Mouse (Mus musculus) lung, adult 2 months (tissue): ENCODE data around the gene Syf2. TPM values are rescaled to one million over a fixed set of nuclear protein-coding genes. Genes with fewer than 3 reads are reported as not detected.

Source experiments
- DNase-seq: peaks from one replicate; pipeline ENCODE4 v3.0.0; 2022
- H3K4me1 ChIP-seq: fragments of 200-500 bp; 2 replicates; pipeline ENCODE4 v1.6.1; 2011; ENCODE audit warnings: low read length; ENCODE audit not compliant: control insufficient read depth, insufficient read depth
- H3K4me3 ChIP-seq: fragments of 200-500 bp; replicated peaks from 2 replicates; pipeline ENCODE3; 2011; ENCODE audit warnings: low read depth, mild to moderate bottlenecking, control low read depth, low read length; ENCODE audit errors: extremely low read depth
- CTCF ChIP-seq: fragments of 200-500 bp; IDR thresholded peaks from 2 replicates; pipeline ENCODE4 v1.5.1; 2011; ENCODE audit warnings: mild to moderate bottlenecking, low read length, control low read depth; ENCODE audit not compliant: insufficient read depth
- POLR2A ChIP-seq: fragments of 200-500 bp; IDR thresholded peaks from 2 replicates; pipeline ENCODE4 v1.6.1; 2011; ENCODE audit warnings: low read depth, mild to moderate bottlenecking, control low read depth, low read length, borderline replicate concordance; ENCODE audit errors: extremely low read depth
- WGBS: fragments of 180-500 bp; shearing (Covaris S2); methylation state at CpG from one replicate; pipeline ENCODE4 v1.1.7; 2018; 5-methylcytosine and 5-hydroxymethylcytosine counted together
- polyA plus RNA-seq: library from polyadenylated mRNA; depleted of rRNA; stranded (reverse); fragments of >200 nt; gene quantifications from 2 replicates; pipeline ENCODE4 v1.2.3, GENCODE M21; 2012

Syf2 gene
- polyA plus RNA-seq, 1 experiment = 43.4 TPM

DNA sequence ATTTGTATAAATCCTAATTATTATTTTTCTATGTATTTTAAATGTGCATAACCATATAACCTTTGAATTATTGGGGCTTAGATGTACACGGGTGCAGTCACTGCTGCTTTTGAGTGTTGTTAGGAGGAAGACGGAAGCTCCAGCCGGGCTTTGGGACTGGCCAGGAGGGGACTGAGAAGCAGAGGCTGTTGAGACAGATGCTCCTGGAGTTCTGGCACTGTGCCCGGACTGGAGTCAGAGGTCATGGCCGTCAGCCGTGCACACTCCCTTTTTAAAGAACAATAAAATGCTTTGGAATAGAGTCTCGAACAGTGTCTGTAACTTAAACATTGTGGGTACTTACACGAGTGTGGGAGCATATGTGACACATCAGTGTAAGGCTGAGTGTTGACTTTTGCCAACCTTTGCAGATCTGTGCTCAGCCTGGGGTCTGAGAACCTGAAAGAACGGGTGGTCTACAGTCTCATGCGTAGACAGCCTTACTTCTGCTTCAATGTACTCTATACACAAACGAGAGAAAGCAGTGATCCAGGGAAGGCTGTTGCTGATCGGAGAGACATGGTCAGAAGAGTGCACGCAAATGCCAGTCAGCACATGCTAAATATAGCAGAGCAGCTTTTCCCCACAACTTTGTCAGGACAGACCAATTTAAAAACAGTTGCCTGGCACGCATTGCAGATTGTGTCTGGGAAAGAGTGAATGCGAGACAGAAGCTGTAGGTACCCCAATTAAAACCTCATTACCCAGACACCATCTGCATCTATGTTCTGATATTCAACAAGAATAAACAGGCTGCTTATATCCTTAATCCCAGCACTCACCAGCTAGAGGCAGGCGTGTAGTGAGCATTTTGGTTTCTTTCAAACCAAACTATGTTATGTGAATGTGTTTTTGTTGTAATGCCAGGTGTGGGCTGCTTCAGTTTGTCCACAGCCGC, 6.8 kb downstream of the Syf2 start:
- WGBS = 47% methylated on average over 17 of the region's 17 CpGs
- DNase-seq = no peak
- Histone ChIP-seq H3K4me1 (no peaks in the 10 kb centered on the region), H3K4me3 (no peak overlapping the region)
- no peak for TF ChIP-seq POLR2A
- no peak for TF ChIP-seq CTCF

DNA sequence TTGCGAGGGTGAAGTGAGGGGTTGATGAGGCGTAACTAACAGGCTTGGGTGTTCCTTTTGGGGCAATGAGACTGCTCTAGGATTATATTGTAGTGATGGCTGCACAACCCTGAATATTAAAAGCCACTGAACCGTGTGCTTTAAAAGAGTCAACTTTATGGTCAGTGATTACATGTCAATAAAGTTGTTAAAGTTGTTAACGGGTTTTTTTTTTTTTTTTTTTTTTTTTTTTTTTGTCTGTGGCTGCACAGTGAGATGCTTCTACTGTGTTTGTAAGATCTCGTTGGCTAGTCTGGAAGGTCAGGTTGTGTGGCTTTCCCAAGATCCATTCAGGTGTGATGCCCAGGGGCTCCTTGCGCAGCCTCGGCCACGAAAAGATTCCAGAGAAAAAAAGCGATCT, 9.2 kb downstream of the Syf2 start:
- TF ChIP-seq POLR2A (no peak), CTCF (no peak)
- WGBS = 51% methylated on average over 9 of the region's 9 CpGs

DNA sequence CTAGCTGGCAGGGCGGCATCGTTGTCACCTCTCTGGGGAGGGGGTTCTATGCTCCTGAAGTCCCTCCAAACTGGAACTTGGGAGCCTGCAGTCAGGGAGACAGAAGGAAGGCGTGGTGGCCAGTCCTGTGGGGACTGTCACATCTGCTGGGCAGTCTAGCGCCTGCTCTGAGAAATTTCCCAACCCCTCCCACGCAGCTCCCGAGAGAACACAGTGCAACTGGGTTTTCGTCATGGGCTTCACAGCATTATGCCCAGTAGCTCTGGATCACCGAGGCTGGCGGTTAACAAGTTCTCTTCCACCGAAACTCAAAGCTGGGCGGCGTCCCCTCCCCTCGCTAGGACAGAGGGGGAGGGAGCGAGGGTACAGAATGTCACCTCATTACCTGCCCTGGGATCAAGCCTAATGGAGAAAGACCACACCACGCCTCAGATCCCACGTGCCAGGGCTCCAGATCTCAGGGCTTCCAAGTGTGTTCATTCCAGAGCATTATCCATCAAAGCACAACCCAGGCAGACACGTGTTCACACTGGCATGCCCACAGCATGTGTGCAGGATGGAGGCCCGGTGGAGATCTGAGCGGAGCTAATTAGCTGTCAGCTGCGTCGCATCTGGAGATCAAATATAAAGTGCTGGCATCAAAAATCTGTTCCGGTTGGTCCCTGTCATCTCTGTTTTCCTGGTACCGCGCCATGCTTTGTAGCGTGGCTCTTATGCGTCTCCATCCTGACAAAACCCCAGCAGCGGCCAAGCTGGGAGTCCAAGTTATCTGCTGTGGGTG, 13.2 kb downstream of the Syf2 start:
- DNase-seq = no peak
- WGBS = 41% methylated on average over 27 of the region's 27 CpGs
- peaks cover 3% of the 10 kb centered on the region for H3K4me1 ChIP-seq
- no peak overlapping the region for H3K4me3 ChIP-seq
- TF ChIP-seq POLR2A (no peak), CTCF (no peak)

More for the DNA sequence above, 9.2 kb downstream of the Syf2 start:
- no peak for DNase-seq
- no peaks in the 10 kb centered on the region for H3K4me1 ChIP-seq
- no peak overlapping the region for H3K4me3 ChIP-seq

DNA sequence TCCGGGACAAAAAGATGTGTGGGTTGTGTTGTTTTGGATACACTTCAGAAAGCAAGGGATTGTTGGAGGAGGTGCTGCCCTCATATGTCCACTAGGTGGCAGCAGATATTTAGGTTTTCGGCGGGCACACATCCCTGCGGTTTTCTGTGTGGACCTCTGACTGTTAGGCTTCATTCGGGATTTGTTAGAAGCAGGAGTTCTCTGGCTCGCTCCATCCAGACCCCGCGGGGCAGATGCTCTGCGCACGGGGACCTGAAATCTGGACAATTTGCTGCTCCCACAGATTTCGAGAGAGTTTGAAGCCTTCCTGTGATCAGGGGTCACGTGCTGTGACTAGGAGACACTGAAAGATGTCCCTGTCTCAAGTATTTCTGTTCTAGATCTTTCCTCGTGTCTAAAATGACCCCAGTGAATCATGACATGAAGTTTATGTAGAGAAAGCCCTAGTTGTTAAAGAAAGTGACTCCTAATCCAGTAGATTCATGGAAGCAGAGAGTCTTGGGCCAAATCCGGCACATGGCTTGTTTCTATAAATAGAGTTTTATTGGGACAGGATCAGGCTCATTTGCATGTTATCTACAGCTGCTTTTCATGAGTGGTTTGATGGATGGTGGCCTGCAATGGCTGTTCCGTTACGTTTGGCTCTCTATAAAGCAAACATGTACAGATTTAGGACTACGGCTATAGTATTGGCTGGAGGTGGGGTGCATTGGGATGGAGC, 15.5 kb downstream of the Syf2 start:
- TF ChIP-seq CTCF (peak; percentile 77), POLR2A (no peak)
- peak; percentile 63 for DNase-seq
- 6% methylated on average over 17 of the region's 17 CpGs for WGBS
- Histone ChIP-seq H3K4me1 (peaks cover 3% of the 10 kb centered on the region), H3K4me3 (no peak overlapping the region)

DNA sequence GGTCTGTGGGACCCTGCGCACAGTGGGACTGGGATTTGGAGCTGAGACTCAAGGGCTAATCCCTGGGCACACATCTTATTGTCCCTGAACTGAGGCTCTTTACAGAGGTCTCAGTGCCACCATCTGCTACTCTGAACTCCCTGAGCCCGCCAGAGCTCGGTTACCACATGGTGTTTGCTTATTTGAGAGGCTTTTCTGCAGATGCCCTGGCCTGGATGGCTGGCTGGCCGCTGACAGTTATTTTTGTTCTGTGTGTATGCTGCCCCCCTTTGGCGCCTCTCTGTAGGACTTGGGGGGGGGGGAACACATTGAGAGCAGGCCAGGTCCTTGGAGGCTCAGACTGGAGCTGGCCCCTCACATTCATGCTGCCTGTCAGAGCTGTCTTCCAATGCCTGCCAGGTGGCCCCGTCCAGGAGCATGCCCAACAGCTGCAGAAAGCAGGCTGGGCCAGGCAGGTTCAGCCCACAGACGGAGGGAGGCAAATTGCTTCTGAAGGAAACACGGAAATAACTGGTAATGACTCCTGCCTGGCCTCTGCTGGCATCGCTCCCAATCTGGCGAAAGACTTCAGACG, 19.9 kb downstream of the Syf2 start:
- DNase-seq = no peak
- no peak overlapping the region for H3K4me3 ChIP-seq
- no peak for TF ChIP-seq POLR2A
- no peak for TF ChIP-seq CTCF
- WGBS = 12% methylated on average over 11 of the region's 11 CpGs
- peaks cover 3% of the 10 kb centered on the region for H3K4me1 ChIP-seq

DNA sequence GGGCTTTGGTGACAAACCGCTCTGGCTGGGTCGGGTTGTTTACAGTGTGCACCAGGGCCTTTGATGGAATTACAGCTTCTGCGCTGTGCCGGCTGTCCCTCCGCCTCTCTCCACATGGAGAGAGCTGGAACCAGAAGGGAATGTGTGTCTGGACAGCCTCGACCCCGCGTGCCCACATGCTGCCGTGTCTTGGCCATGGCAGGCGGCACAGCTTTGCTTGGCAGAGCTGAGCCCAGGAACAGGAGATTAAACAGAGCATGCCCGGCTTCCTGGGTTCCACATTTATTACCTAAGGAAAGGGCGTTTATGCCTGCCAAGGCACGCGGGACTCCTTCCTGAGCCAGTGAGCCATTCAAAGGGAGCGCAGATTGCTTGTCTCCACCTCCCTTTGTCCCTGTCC, 23.8 kb downstream of the Syf2 start:
- no peak overlapping the region for H3K4me3 ChIP-seq
- DNase-seq = no peak
- no peaks in the 10 kb centered on the region for H3K4me1 ChIP-seq
- 13% methylated on average over 15 of the region's 15 CpGs for WGBS
- TF ChIP-seq CTCF = no peak
- TF ChIP-seq POLR2A = no peak

DNA sequence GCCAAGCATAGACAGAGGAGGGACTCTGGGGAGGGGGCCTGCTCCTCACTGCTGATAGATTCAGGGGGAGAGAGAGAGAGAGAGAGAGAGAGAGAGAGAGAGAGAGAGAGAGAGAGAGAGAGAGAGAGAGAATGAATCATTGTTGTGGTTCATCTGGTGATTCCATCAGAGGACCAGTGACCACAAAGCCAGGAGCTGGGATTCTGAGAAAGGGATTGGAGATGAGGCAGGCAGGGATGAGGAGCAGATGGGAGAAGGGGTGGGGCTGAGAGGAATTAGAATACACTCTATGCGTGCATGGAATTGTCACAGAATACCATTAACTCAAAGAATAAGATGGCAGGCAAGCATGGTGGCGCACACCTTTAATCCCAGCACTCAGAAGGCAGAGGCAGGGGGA, 24.5 kb downstream of the Syf2 start:
- no peak for TF ChIP-seq CTCF
- TF ChIP-seq POLR2A = no peak
- DNase-seq = no peak

DNA sequence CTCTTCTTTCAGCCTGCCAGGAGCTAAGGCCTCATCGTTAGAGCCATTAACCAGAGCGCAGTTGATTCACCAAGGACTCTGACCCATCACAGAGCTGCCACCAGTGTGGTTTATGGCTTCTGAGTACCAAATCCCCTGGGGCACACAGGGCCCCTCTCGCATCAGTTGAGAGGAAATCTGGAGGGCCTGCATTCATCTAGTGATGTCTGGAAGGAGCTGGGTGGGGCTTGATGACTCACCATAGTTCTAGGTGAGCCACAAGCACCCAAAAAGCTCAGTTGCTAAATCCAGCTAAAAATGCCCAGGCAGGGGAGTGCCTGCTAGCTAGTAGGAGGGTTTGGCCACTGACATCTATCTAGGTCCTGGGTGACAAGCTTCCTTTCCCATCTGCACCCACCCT, 25.1 kb downstream of the Syf2 start:
- DNase-seq = no peak
- Histone ChIP-seq H3K4me3 (no peak overlapping the region), H3K4me1 (no peaks in the 10 kb centered on the region)
- TF ChIP-seq CTCF (no peak), POLR2A (no peak)
- 69% methylated on average over 3 of the region's 3 CpGs for WGBS

More for the DNA sequence above, 24.5 kb downstream of the Syf2 start:
- Histone ChIP-seq H3K4me1 (no peaks in the 10 kb centered on the region), H3K4me3 (no peak overlapping the region)
- WGBS = 91% methylated on average over 2 of the region's 2 CpGs

DNA sequence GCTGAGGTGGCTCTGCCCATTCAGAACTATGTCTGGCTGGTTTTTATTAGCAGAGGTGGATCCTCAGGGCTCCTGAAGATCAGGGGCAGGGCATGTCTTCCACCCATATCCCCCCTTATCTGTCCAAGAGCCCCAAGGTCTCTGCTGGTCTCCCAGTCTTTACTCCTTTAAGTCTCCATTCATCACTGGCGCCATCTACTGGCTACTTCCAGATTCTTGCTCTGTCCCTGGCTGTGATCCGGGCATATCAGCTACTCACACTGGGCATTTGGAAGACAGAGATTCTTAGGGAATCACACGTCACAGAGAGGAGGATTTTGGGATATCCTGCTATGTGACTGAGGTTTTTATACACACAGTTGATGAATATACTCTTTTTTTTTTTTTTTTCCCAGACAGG, 25.6 kb downstream of the Syf2 start:
- Histone ChIP-seq H3K4me1 (no peaks in the 10 kb centered on the region), H3K4me3 (no peak overlapping the region)
- 13% methylated on average over 3 of the region's 3 CpGs for WGBS
- TF ChIP-seq CTCF (peak; percentile 63), POLR2A (no peak)
- peak; percentile 69 for DNase-seq
